Mouse (Mus musculus) heart, embryonic 16.5 days (tissue): ENCODE measurements around the gene Sfr1. TPM values are rescaled to one million over a fixed set of nuclear protein-coding genes. Genes with fewer than 3 reads are reported as not detected.
A peak's percentile ranks its signal among the peaks of the same experiment; 100 is the strongest.

ENCODE experiments used
- ATAC-seq: fragments of 200-750 bp; cut with Nextera tagmentation; replicated peaks from 2 replicates; pipeline ENCODE4 v1.8.0; 2017; ENCODE audit warnings: moderate number of reproducible peaks; ENCODE audit not compliant: insufficient read depth, low FRiP score; ENCODE audit errors: extremely low read depth
- H3K27ac ChIP-seq: fragments of 300-500 bp; sonication (generic); 2 replicates; pipeline ENCODE4 v1.5.1; 2014; ENCODE audit warnings: mild to moderate bottlenecking, low read length, control low read depth, moderate library complexity
- H3K27me3 ChIP-seq: fragments of 300-500 bp; sonication (generic); 2 replicates; pipeline ENCODE4 v1.6.1; 2014; ENCODE audit warnings: low read length, mixed read lengths; ENCODE audit not compliant: control insufficient read depth, insufficient read depth
- H3K36me3 ChIP-seq: fragments of 300-500 bp; sonication (generic); 2 replicates; pipeline ENCODE4 v1.6.1; 2014; ENCODE audit not compliant: control insufficient read depth, insufficient read depth
- H3K4me1 ChIP-seq: fragments of 300-500 bp; sonication (generic); 2 replicates; pipeline ENCODE4 v1.6.1; 2014; ENCODE audit warnings: low read length, mixed read lengths; ENCODE audit not compliant: control insufficient read depth, insufficient read depth
- H3K4me2 ChIP-seq: fragments of 300-500 bp; sonication (generic); 2 replicates; pipeline ENCODE4 v1.6.1; 2014; ENCODE audit warnings: low read depth, mild to moderate bottlenecking, control low read depth, low read length
- H3K4me3 ChIP-seq: fragments of 300-500 bp; sonication (generic); 2 replicates; pipeline ENCODE4 v1.5.1; 2014; ENCODE audit warnings: mild to moderate bottlenecking, control low read depth, low read length
- H3K9ac ChIP-seq: fragments of 300-500 bp; sonication (generic); 2 replicates; pipeline ENCODE4 v1.6.1; 2014; ENCODE audit warnings: low read length, control low read depth
- H3K9me3 ChIP-seq: fragments of 300-500 bp; sonication (generic); replicated peaks from 2 replicates; pipeline ENCODE4 v1.6.1; 2016; ENCODE audit warnings: low read length; ENCODE audit not compliant: control insufficient read depth
- WGBS: fragments of 180-500 bp; shearing (Covaris S2); extraction: QIAGEN DNeasy Blood & Tissue Kit; methylation state at CpG from one replicate; pipeline ENCODE4 v1.1.7; 2014; 5-methylcytosine and 5-hydroxymethylcytosine counted together
- polyA plus RNA-seq: library from polyadenylated mRNA; unstranded; fragments of >200 nt; fragmentation: Nextera tagmentation; extraction: Ambion mirVana; gene quantifications from 2 replicates; pipeline ENCODE4 v1.2.1, GENCODE M21; 2015

The Sfr1 gene
- polyA plus RNA-seq, 1 experiment from 2014 or later = 227 TPM

- Histone ChIP-seq H3K9ac (peak overlapping the region; percentile 82), H3K4me2 (peak overlapping the region; percentile 86), H3K9me3 (no peaks in the 10 kb centered on the region), H3K4me1 (peaks cover 15% of the 10 kb centered on the region), H3K27me3 (no peaks in the 10 kb centered on the region), H3K36me3 (peaks cover 20% of the 10 kb centered on the region), H3K4me3 (peak overlapping the region; percentile 96), H3K27ac (peak overlapping the region; percentile 99)
- 2% methylated on average over 12 of the region's 12 CpGs for WGBS
- ATAC-seq = peak; percentile 76
These were observed 801 bp upstream of the Sfr1 start for GRCm38 (mm10) chr19:47730691-47731070.

DNA sequence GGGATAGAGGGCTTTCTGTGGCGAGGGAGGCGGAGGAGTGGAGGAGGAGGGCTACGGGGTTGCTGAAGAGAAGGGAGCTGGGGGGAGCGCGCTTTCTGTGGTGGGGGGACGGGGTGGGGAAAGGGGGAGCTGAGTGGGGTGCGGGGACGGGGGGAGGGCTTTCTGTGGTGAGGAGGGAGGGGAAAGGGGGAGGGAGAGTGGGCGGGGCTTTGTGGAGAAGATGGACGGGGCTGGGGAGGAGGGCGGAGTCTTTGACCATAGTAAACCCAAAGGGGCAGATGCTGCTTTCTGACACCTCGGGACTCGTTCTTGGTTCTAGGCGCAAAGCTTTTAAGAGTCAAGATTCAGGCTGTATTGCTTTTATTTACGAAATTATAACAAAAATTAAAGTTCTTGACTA, 449 bp downstream of the Sfr1 start:
- 2% methylated on average over 14 of the region's 15 CpGs for WGBS
- ATAC-seq = no peak
- peaks cover 22% of the 10 kb centered on the region for H3K4me1 ChIP-seq

DNA sequence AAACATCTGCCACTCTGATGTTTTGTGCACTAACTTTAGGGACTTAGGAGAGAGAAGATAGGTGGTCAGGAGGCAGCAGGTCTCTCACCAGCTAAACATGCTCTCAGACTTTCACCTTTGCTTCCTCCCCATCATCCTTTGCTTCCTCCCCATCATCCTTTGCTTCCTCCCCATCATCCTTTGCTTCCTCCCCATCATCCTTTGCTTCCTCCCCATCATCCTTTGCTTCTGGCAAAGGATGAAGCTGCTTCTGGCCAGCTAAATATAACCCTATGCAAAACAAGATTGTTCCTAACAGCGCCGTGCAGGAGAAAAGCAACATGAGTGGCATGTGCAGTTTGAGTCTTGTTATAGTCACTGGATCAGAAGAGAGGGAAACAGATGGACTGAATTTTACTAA, 15.6 kb downstream of the Sfr1 start:
- no peak for ATAC-seq
- H3K27ac ChIP-seq = no peak overlapping the region
- no peaks in the 10 kb centered on the region for H3K27me3 ChIP-seq
- no peak overlapping the region for H3K4me2 ChIP-seq
- no peaks in the 10 kb centered on the region for H3K9me3 ChIP-seq
- no peak overlapping the region for H3K4me3 ChIP-seq
- H3K4me1 ChIP-seq = no peaks in the 10 kb centered on the region
- WGBS = 81% methylated on average over 2 of the region's 2 CpGs
- no peak overlapping the region for H3K9ac ChIP-seq
- H3K36me3 ChIP-seq = no peaks in the 10 kb centered on the region

More for the DNA sequence above, 449 bp downstream of the Sfr1 start:
- peak overlapping the region; percentile 99 for H3K27ac ChIP-seq
- no peaks in the 10 kb centered on the region for H3K9me3 ChIP-seq
- peaks cover 28% of the 10 kb centered on the region for H3K36me3 ChIP-seq
- no peaks in the 10 kb centered on the region for H3K27me3 ChIP-seq
- H3K9ac ChIP-seq = peak overlapping the region; percentile 91
- H3K4me3 ChIP-seq = peak overlapping the region; percentile 96
- peak overlapping the region; percentile 73 for H3K4me2 ChIP-seq

- Histone ChIP-seq H3K9ac (no peak overlapping the region), H3K4me3 (no peak overlapping the region), H3K27ac (no peak overlapping the region), H3K36me3 (no peaks in the 10 kb centered on the region), H3K4me2 (no peak overlapping the region), H3K4me1 (no peaks in the 10 kb centered on the region), H3K9me3 (no peaks in the 10 kb centered on the region), H3K27me3 (no peaks in the 10 kb centered on the region)
- WGBS = 81% methylated on average over 2 of the region's 2 CpGs
- no peak for ATAC-seq
These were observed 17.5 kb downstream of the Sfr1 start for GRCm38 (mm10) chr19:47748950-47749349.

GRCm38 (mm10) chr19:47750391-47750790, 18.9 kb downstream of the Sfr1 start:
- no peaks in the 10 kb centered on the region for H3K27me3 ChIP-seq
- no peaks in the 10 kb centered on the region for H3K9me3 ChIP-seq
- ATAC-seq = no peak
- H3K4me1 ChIP-seq = no peaks in the 10 kb centered on the region
- no peak overlapping the region for H3K4me3 ChIP-seq
- no peak overlapping the region for H3K27ac ChIP-seq
- 86% methylated on average over 5 of the region's 5 CpGs for WGBS
- H3K36me3 ChIP-seq = no peaks in the 10 kb centered on the region
- no peak overlapping the region for H3K9ac ChIP-seq
- H3K4me2 ChIP-seq = no peak overlapping the region

DNA sequence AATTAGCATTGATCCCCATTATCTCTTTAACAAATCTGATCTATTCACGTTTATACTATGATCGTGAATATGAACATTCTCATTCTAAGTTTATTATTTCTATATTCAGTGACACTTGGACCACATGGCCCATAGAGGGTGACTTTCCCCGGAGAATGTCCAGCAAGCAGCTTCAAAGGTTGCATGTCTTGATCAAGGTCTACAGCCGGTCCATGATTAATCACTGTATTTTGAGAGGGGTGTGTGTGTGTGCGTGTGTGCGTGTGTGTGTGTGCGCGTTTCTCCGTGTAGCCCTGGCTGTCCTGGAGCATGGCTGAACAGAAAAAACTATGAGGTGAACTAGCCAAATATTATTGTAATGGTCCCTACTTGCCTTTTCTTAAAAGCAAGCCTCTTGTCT, 21.0 kb downstream of the Sfr1 start:
- Histone ChIP-seq H3K36me3 (no peaks in the 10 kb centered on the region), H3K27ac (no peak overlapping the region), H3K9ac (no peak overlapping the region), H3K4me2 (no peak overlapping the region), H3K4me1 (no peaks in the 10 kb centered on the region), H3K9me3 (no peaks in the 10 kb centered on the region), H3K4me3 (no peak overlapping the region), H3K27me3 (no peaks in the 10 kb centered on the region)
- WGBS = 84% methylated on average over 9 of the region's 9 CpGs
- ATAC-seq = no peak

GRCm38 (mm10) chr19:47753921-47754320, 22.4 kb downstream of the Sfr1 start:
- Histone ChIP-seq H3K27me3 (no peaks in the 10 kb centered on the region), H3K4me2 (no peak overlapping the region), H3K4me3 (no peak overlapping the region), H3K9ac (no peak overlapping the region), H3K9me3 (no peaks in the 10 kb centered on the region), H3K36me3 (no peaks in the 10 kb centered on the region), H3K4me1 (no peaks in the 10 kb centered on the region), H3K27ac (no peak overlapping the region)
- WGBS = 86% methylated on average over 4 of the region's 4 CpGs
- no peak for ATAC-seq

- H3K4me2 ChIP-seq = no peak overlapping the region
- H3K36me3 ChIP-seq = no peaks in the 10 kb centered on the region
- 83% methylated on average over 9 of the region's 9 CpGs for WGBS
- ATAC-seq = no peak
- no peak overlapping the region for H3K9ac ChIP-seq
- no peaks in the 10 kb centered on the region for H3K4me1 ChIP-seq
- no peaks in the 10 kb centered on the region for H3K9me3 ChIP-seq
- no peak overlapping the region for H3K27ac ChIP-seq
- no peaks in the 10 kb centered on the region for H3K27me3 ChIP-seq
- H3K4me3 ChIP-seq = no peak overlapping the region
These were observed 23.4 kb downstream of the Sfr1 start for GRCm38 (mm10) chr19:47754931-47755330.

DNA sequence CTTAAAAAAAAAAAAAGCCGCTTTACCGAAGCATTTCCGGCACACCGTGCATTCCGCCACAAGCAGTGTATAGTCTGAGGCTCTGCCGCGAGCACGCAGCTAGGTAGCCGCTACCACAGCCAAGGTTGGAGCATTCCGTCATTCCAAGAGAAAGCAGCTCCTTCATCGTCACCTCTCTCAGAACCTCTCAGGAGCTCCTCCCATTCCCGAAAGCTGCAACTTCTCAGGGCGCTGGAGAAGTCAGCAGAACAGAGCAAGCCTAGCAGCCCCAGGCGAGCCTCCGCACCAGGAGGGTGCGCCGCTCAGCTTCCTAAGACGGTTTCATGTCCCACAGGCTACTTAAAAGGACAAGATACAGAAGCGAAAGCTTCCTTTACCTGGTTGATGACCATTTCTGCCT, 24.1 kb downstream of the Sfr1 start:
- WGBS = 46% methylated on average over 19 of the region's 19 CpGs
- Histone ChIP-seq H3K9ac (peak overlapping the region; percentile 61), H3K36me3 (no peaks in the 10 kb centered on the region), H3K4me3 (peak overlapping the region; percentile 49), H3K4me1 (no peaks in the 10 kb centered on the region), H3K27me3 (no peaks in the 10 kb centered on the region), H3K9me3 (no peaks in the 10 kb centered on the region), H3K27ac (no peak overlapping the region), H3K4me2 (peak overlapping the region; percentile 67)
- no peak; the same call in 1 of the 2 replicates for ATAC-seq

DNA sequence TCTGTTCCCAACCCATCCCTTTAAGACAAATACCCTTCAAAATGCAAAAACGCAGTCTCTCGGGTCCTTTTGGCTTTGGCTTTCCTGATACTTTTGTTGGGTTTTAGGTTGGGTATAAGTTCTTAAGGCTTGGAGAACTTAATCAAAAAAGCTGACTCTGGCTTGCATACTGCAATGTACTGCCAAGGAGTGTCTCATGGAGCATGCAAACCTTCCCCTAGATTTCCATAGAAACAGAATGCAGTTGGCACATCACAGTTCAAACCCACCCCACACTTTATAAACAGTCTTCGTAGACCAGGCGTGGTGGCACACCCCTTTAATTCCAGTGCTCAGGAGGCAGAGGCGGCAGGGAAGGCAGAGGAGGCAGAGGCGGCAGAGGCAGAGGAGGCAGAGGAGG, 46.4 kb downstream of the Sfr1 start:
- Histone ChIP-seq H3K4me2 (no peak overlapping the region), H3K4me1 (no peaks in the 10 kb centered on the region), H3K9ac (no peak overlapping the region), H3K4me3 (no peak overlapping the region), H3K9me3 (no peaks in the 10 kb centered on the region), H3K36me3 (no peaks in the 10 kb centered on the region), H3K27me3 (no peaks in the 10 kb centered on the region), H3K27ac (no peak overlapping the region)
- WGBS = 73% methylated on average over 6 of the region's 6 CpGs
- no peak for ATAC-seq
